Mouse (Mus musculus): ENCODE data around the gene P4ha2. TPM values are rescaled to one million over a fixed set of nuclear protein-coding genes. Genes with fewer than 3 reads are reported as not detected.

Gene P4ha2
- total RNA-seq, 2 experiments from 2014 or later, result 21.8 to 32.0 TPM

- intact Hi-C loops (cut with DNase I), result no loop called here
- TF ChIP-seq CTCF (IDR thresholded peaks at IDR 0.05), result no peak
- no peak for DNase-seq (ENCODE audit: extremely low spot score in 1 of 2, low spot score in 2 of 2)
- no peak overlapping the region for H3K4me3 ChIP-seq
- H3K27ac ChIP-seq, result no peak overlapping the region
Observed at GRCm38 (mm10) chr11:54108894-54109293, 9.0 kb downstream of the P4ha2 start.

GRCm38 (mm10) chr11:54111291-54111690, 11.4 kb downstream of the P4ha2 start:
- intact Hi-C loops (cut with DNase I), result no loop called here

GRCm38 (mm10) chr11:54111976-54112741, 12.3 kb downstream of the P4ha2 start:
- Histone ChIP-seq H3K27ac (peak overlapping the region; percentile 91), H3K4me3 (no peak overlapping the region)
- no peak for TF ChIP-seq CTCF (IDR thresholded peaks at IDR 0.05)
- no peak for DNase-seq (ENCODE audit: extremely low spot score in 1 of 2, low spot score in 2 of 2)
- intact Hi-C loops (cut with DNase I), result no loop called here

More at GRCm38 (mm10) chr11:54111291-54111690, 11.4 kb downstream of the P4ha2 start:
- Histone ChIP-seq H3K4me3 (no peak overlapping the region), H3K27ac (no peak overlapping the region)
- TF ChIP-seq CTCF (IDR thresholded peaks at IDR 0.05), result no peak
- DNase-seq (ENCODE audit: extremely low spot score in 1 of 2, low spot score in 2 of 2), result no peak

GRCm38 (mm10) chr11:54112920-54113319, 13.0 kb downstream of the P4ha2 start:
- H3K4me3 ChIP-seq, result peak overlapping the region; percentile 22
- peak overlapping the region; percentile 91 for H3K27ac ChIP-seq
- no peak for TF ChIP-seq CTCF (IDR thresholded peaks at IDR 0.05)
- intact Hi-C loops (cut with DNase I), result no loop called here
- DNase-seq (ENCODE audit: extremely low spot score in 1 of 2, low spot score in 2 of 2), result peak; percentile 84 to 88

- no peak for TF ChIP-seq CTCF (IDR thresholded peaks at IDR 0.05)
- DNase-seq (ENCODE audit: extremely low spot score in 1 of 2, low spot score in 2 of 2), result no peak
- intact Hi-C loops (cut with DNase I), result no loop called here
- peak overlapping the region; percentile 91 for H3K27ac ChIP-seq
- peak overlapping the region; percentile 22 for H3K4me3 ChIP-seq
Observed at GRCm38 (mm10) chr11:54113352-54113751, 13.5 kb downstream of the P4ha2 start.

- intact Hi-C loops (cut with DNase I), result no loop called here
- no peak for TF ChIP-seq CTCF (IDR thresholded peaks at IDR 0.05)
- H3K27ac ChIP-seq, result no peak overlapping the region
- no peak overlapping the region for H3K4me3 ChIP-seq
- no peak for DNase-seq (ENCODE audit: extremely low spot score in 1 of 2, low spot score in 2 of 2)
Observed at GRCm38 (mm10) chr11:54114746-54115145, 14.9 kb downstream of the P4ha2 start.

GRCm38 (mm10) chr11:54115301-54115700, 15.4 kb downstream of the P4ha2 start:
- H3K27ac ChIP-seq, result no peak overlapping the region
- H3K4me3 ChIP-seq, result no peak overlapping the region
- DNase-seq (ENCODE audit: extremely low spot score in 1 of 2, low spot score in 2 of 2), result no peak
- TF ChIP-seq CTCF (IDR thresholded peaks at IDR 0.05), result no peak
- intact Hi-C loops (cut with DNase I), result no loop called here

GRCm38 (mm10) chr11:54115911-54116310, 16.0 kb downstream of the P4ha2 start:
- no peak for DNase-seq (ENCODE audit: extremely low spot score in 1 of 2, low spot score in 2 of 2)
- Histone ChIP-seq H3K4me3 (no peak overlapping the region), H3K27ac (no peak overlapping the region)
- intact Hi-C loops (cut with DNase I), result no loop called here
- TF ChIP-seq CTCF (IDR thresholded peaks at IDR 0.05), result no peak

- Histone ChIP-seq H3K4me3 (no peak overlapping the region), H3K27ac (no peak overlapping the region)
- intact Hi-C loops (cut with DNase I), result no loop called here
- no peak for TF ChIP-seq CTCF (IDR thresholded peaks at IDR 0.05)
- DNase-seq (ENCODE audit: extremely low spot score in 1 of 2, low spot score in 2 of 2), result no peak
Observed at GRCm38 (mm10) chr11:54116406-54116805, 16.5 kb downstream of the P4ha2 start.

GRCm38 (mm10) chr11:54117096-54117495, 17.2 kb downstream of the P4ha2 start:
- Histone ChIP-seq H3K4me3 (no peak overlapping the region), H3K27ac (no peak overlapping the region)
- intact Hi-C loops (cut with DNase I), result no loop called here
- no peak for DNase-seq (ENCODE audit: extremely low spot score in 1 of 2, low spot score in 2 of 2)
- TF ChIP-seq CTCF (IDR thresholded peaks at IDR 0.05), result no peak

- DNase-seq (ENCODE audit: extremely low spot score in 1 of 2, low spot score in 2 of 2), result no peak
- intact Hi-C loops (cut with DNase I), result no loop called here
- Histone ChIP-seq H3K27ac (no peak overlapping the region), H3K4me3 (no peak overlapping the region)
- no peak for TF ChIP-seq CTCF (IDR thresholded peaks at IDR 0.05)
Observed at GRCm38 (mm10) chr11:54119126-54119525, 19.2 kb downstream of the P4ha2 start.

- no peak overlapping the region for H3K4me3 ChIP-seq
- H3K27ac ChIP-seq, result no peak overlapping the region
- no peak for DNase-seq (ENCODE audit: extremely low spot score in 1 of 2, low spot score in 2 of 2)
- TF ChIP-seq CTCF (IDR thresholded peaks at IDR 0.05), result no peak
- intact Hi-C loops (cut with DNase I), result loop anchor here (10.0 kb wide), 1 partner anchor 415 kb away; no protein-coding TSS in a partner anchor
Observed at GRCm38 (mm10) chr11:54119740-54120360, 20.0 kb downstream of the P4ha2 start.

Data from left cerebral cortex, adult 2 months (tissue).